Mouse (Mus musculus): ENCODE data around the gene Olfr1105.

The Olfr1105 gene

GRCm38 (mm10) chr2:87036431-87036830 lies at the start of gene Olfr1105:
TSS of gene Olfr1105 (minus strand) at chr2:87036531.
- no peak for DNase-seq (ENCODE audit: low spot score)

- no peak for DNase-seq (ENCODE audit: low spot score)
These were observed 39.4 kb upstream of the Olfr1105 start, which contains the start of gene Olfr1107 for GRCm38 (mm10) chr2:87075717-87076116. TSS of gene Olfr1107 (minus strand) at chr2:87075817.

- no peak for DNase-seq (ENCODE audit: low spot score)
These were observed 15.8 kb upstream of the Olfr1105 start, which contains the start of gene Olfr1106 for GRCm38 (mm10) chr2:87052173-87052572. TSS of gene Olfr1106 (minus strand) at chr2:87052273.

GRCm38 (mm10) chr2:87026980-87027379 lies 9.4 kb downstream of the Olfr1105 start, which contains the start of gene Olfr1104:
TSS of gene Olfr1104 (minus strand) at chr2:87027080.
- DNase-seq (ENCODE audit: low spot score) = no peak

- no peak for DNase-seq (ENCODE audit: low spot score)
These were observed 38.2 kb downstream of the Olfr1105 start, which contains the start of gene Olfr1102 for GRCm38 (mm10) chr2:86998098-86998497. TSS of gene Olfr1102 (plus strand) at chr2:86998398.

- no peak for DNase-seq (ENCODE audit: low spot score)
These were observed 45.2 kb downstream of the Olfr1105 start, which contains the start of gene Olfr1101 for GRCm38 (mm10) chr2:86991121-86991520. TSS of gene Olfr1101 (minus strand) at chr2:86991221.
